27 mouse cellular contexts compared by ENCODE assay signal in genomic region chr11:45222021-45222420, GRCm38 (mm10).
"Had no signal": no experiment of that assay in that cellular context is flagged by ENCODE, and none has a peak within 500 bp of the region (broad histone marks: within the 10 kb centered on the region; RNA-seq: fewer than 3 reads in every experiment).

No protein-coding gene starts in this region.

- H3K9me3 ChIP-seq: heart, embryonic 13.5 days; heart, embryonic 15.5 days; hindbrain, embryonic 13.5 days; hindbrain, embryonic 15.5 days; kidney, embryonic 15.5 days; limb, embryonic 10.5 days; limb, embryonic 12.5 days; liver, embryonic 13.5 days; liver, embryonic 15.5 days had no signal

- H3K9ac ChIP-seq: heart, embryonic 13.5 days; heart, embryonic 15.5 days; hindbrain, embryonic 13.5 days; hindbrain, embryonic 15.5 days; kidney, embryonic 15.5 days; limb, embryonic 12.5 days; liver, embryonic 13.5 days; liver, embryonic 15.5 days; liver, postnatal 0 days had no signal

- ATAC-seq: hindbrain, postnatal 0 days; intestine, embryonic 16.5 days; liver, postnatal 0 days had no signal

- H3K4me3 ChIP-seq: heart, embryonic 13.5 days; heart, embryonic 15.5 days; hindbrain, embryonic 13.5 days; hindbrain, embryonic 15.5 days; kidney, embryonic 15.5 days; left cerebral cortex, adult 2 months; limb, embryonic 10.5 days; limb, embryonic 12.5 days; liver, embryonic 13.5 days; liver, embryonic 15.5 days had no signal

- H3K4me2 ChIP-seq: heart, embryonic 11.5 days; heart, embryonic 13.5 days; heart, embryonic 15.5 days; hindbrain, embryonic 13.5 days; hindbrain, embryonic 15.5 days; kidney, embryonic 15.5 days; limb, embryonic 12.5 days; liver, embryonic 11.5 days; liver, embryonic 13.5 days; liver, embryonic 15.5 days had no signal

- H3K27me3 ChIP-seq: heart, embryonic 13.5 days; heart, embryonic 15.5 days; hindbrain, embryonic 13.5 days; hindbrain, embryonic 15.5 days; kidney, embryonic 15.5 days; limb, embryonic 12.5 days; liver, embryonic 13.5 days; liver, embryonic 15.5 days had no signal

- H3K36me3 ChIP-seq: heart, embryonic 13.5 days; heart, embryonic 15.5 days; hindbrain, embryonic 13.5 days; hindbrain, embryonic 15.5 days; kidney, embryonic 15.5 days; limb, embryonic 10.5 days; limb, embryonic 12.5 days; liver, embryonic 13.5 days; liver, embryonic 15.5 days had no signal

- DNase-seq: gastrocnemius, postnatal 14 days; gastrocnemius, postnatal 36 days; heart, adult 18-20 months; heart, postnatal 14 days; heart, postnatal 36 days; kidney, adult 11 months; kidney, adult 2 months; kidney, adult 9 months; kidney, postnatal 14 days; kidney, postnatal 36 days; liver; liver, embryonic 13.5 days; liver, postnatal 0 days had no signal

- H3K27ac ChIP-seq: heart, embryonic 13.5 days; heart, embryonic 15.5 days; hindbrain, embryonic 13.5 days; hindbrain, embryonic 15.5 days; hindbrain, postnatal 0 days; kidney, embryonic 15.5 days; kidney, postnatal 0 days; left cerebral cortex, adult 2 months; limb, embryonic 10.5 days; limb, embryonic 12.5 days; liver, embryonic 13.5 days; liver, embryonic 15.5 days had no signal

- H3K4me1 ChIP-seq: heart, embryonic 13.5 days; heart, embryonic 15.5 days; hindbrain, embryonic 13.5 days; hindbrain, embryonic 15.5 days; kidney, embryonic 15.5 days; liver, embryonic 13.5 days; liver, embryonic 15.5 days had no signal
